Mouse (Mus musculus) forelimb bud, embryonic 11.5 days (tissue): ENCODE measurements at regions not wholly inside any gene's neighbourhood (a gene's known extent, or its start where the extent isn't known, plus 50 kb on each side); places are given as distances from the start of the nearest gene placed in this dataset.
A peak's percentile ranks its signal among the peaks of the same experiment; 100 is the strongest.

Experiments
- DNase-seq: peaks from one replicate; pipeline ENCODE4 v3.0.0-alpha.2; 2012; ENCODE audit warnings: low read depth, low spot score

DNA sequence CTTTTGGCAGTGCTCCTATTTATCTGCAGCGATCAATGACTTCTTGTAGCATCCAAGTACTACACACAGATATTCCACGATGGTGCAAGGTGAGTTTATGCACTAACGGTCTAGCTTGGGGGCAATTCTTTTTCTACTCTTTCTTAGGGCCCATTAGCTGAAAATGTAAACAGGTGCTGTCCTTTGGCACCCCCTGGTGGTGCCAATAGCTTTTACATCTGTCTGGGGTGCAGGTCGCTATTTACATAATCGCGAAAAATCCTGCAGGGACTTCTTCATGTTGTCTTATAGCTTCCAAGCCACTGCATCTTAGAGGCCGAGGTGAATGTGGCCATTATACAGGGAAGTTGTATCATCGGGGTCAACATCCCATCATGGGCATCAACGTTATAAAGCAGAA, 175.9 kb downstream of the Rps12 start:
- peak; percentile 83 for DNase-seq

DNA sequence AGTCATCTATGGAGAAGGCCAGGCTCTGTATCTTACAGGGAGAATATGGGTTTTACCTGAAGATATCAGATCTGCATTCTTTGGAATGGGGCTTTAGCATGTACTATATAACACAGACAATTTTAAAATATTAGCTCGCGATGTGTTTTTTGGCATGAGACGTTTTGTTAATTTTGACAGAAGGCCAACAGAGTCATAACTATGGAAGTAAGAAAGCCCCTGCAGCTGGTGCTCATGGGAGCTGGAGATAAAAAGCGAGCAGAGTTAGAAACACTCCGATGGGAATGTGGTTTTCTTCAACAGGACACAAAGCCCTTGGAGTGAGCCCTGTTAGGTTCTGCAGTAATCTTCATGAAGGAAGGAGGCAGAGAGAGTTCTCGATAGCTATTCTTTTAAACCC, 176.6 kb downstream of the Rps12 start:
- DNase-seq = no peak

DNA sequence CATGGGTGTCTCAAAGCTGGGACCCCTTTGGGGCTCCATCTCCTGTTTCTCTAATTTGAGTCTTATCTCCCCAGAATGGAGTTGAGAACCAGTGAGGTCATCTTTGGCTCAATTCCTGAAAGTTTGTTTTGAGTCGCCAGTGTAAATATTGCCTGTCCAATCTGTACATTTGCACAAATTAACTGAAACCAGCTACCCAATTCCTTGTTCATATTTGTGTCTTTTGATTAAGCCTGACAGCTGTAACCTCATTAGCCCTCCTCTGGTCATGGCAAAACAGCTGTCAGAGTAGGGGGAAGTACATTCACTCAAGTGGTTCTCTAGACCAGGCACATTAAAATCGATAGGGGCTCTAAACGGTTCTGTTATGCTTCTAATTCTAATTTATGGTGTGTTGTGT, 177.0 kb downstream of the Rps12 start:
- DNase-seq = no peak

DNA sequence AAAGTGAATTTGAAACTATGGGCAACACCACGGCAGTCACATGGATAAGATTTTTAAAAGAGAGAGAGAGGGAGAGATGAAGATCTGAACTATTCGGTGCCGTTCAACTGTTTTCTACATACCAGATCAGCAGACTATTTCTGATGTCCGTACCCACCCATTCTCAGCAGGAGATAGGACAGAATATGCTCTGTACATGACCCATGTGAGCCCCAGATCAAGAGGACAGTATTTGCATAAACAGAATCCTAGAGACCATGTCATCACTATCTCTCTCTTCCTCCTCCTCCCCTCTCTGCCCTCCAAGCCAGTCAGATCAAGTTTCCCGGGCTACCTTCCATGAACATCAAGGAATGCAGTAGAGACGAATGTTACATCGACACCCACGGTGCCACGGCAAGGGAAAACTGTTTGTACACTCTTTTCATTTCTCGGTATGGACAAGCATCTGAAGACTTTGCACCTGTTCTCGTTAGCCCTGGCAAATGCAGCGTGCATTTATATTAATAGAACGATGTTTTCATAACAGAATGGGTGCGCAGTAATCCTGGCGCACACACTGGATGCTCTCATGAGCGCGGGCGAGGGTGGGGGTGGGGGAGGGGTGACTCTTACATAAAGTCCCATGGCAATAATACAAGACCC, 177.7 kb downstream of the Rps12 start:
- DNase-seq = no peak

DNA sequence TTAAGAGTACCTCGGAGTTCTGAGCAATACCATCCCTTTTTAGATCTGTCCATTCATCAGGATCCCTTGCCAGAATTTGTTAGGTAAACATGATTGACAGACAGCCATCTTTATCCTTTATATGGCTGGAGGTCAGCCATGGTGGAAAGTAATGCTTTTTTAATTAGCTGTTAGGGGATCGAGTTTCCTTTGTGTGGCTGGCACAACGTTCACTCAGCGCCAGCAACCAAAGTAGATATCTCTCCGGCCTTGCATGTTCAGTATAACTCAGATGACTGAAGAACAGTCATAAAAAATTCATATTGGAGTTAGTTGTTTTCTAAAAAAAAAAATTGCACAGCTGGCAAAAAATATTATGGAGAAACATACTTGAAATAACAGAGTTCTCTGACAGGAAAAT, 186.4 kb downstream of the Rps12 start:
- DNase-seq = no peak

DNA sequence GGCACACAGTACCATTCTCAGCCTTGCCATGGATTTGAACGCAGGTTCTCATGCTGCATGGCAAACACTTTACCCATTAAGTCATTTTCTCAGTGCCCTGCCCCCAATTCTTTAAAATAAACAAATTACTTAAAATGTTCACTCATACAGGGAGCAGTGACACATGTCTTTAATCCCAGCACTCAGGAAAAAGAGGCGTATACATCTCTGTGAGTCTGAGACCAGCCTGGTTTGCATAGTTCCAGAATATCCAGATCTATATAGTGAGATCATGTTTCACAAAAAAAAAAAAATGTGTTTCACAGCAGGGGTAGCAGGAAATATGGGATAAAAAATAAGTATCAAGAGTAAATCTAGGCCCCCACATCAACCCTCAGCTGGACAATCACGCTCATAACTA, 191.5 kb downstream of the Rps12 start:
- DNase-seq = no peak

DNA sequence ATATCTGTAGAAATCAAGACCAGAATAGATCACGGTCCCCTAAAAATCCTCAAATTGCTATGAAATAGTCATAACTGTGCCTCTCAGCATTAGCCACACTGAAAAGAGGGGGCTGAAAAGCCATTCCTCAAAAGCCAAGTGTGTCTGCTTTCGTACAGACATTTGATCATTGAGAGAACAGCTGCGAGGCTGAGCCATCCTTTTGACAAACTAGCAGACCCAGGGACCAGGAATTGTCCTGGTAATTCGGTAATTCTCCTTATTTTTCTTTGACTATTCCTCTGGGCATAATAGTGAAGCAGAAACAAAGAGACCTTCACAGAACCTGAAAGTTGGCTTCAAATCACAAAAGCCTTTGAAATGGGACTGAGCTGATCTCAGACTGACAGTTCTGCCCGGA, 206.8 kb downstream of the Rps12 start:
- no peak for DNase-seq

DNA sequence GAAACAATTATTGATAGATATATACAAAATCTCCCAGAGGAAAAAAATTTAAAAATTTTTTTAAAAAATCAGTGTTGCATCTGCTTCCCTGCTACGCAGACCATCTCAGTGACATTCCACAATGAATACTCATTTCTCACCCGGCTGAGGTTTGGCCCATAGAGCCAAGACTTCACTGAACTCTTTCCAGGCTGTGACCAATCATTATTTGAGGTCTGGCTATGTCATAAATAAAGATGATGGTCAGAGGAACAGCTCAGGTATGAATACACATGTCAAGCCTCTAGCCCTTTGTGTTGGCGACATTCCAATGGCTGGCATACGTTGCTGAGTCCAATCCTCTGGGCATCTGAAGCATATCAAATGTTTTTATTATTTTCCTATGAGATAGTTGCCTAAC, 216.1 kb downstream of the Rps12 start:
- DNase-seq = no peak

DNA sequence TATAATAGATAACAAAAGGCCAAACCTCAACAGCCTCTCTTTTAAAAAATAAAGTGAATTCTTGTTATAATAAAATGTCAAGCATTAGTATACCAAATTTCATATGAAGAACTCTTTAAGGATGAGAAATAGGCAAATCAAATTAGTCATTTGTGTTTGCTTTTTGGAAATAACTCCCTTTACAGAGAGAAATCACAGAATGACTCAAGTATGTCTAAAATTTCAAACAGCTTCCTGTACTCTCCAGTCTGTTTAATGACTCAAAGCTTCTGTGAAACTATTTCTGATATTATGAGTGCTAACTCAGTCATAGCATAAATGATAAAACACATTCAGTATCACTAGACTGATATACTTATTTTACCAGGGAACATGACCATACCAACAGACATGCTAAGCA, 217.7 kb downstream of the Rps12 start:
- no peak for DNase-seq

DNA sequence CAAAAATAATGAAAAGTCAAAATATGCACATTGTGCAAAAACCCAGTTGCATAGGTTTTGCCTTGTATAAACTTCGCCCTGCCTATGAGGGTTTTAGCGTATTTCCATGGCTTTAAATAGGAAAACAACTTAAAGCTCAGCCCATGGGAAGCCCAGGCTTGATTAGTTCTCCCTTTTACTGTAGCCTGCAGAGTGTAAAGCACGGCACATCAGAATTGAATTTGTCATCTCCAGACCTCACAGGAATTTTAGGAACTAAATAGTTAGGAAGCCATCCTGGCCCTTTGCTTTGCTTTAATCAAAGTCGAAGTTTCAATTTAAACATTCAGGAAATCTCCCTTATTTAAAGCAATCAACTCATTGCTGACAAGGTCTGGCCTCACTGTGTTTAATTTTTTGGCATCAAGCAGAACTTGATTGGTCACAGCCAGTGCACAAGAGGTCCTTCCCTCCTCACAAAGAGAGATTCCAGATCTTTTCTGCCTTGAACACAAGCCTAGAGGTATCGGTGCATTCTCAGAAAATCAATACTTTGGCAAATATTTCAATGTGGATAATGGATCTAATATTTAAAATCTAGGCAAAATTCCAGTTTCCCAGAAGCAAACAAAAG, 211.8 kb upstream of the Eya4 start:
- peak; percentile 54 for DNase-seq

DNA sequence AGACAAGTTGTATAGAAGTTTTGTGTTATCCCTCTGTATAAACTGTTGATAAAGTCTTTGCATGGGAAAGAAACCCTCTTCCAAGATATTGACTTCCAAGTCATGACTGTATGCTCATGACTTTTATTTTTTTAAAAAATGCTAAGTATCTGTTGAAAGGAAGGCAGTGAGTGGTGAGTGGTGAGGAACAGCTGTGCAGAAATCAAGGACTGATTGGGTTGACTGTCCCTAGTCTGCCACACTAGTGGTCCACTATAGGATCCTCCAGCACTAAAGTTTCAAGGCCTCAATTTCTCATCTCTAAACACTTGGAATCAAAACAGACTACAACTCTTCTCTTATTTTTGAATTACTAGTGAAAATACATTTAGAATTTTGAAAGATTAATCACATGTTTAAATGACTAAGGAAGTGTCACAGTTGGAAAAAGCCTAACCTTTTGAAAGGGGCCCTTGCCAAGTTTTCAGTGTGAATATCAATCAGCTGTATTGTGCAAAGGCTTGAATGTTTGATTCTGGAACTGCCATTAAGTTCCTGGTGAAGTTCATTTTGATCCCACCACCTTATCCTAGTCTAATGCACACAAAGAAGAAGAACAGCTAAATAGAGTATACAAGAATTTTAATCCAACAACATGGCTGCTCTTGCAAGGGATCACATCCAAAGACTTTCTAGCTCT, 209.5 kb upstream of the Eya4 start:
- no peak for DNase-seq

DNA sequence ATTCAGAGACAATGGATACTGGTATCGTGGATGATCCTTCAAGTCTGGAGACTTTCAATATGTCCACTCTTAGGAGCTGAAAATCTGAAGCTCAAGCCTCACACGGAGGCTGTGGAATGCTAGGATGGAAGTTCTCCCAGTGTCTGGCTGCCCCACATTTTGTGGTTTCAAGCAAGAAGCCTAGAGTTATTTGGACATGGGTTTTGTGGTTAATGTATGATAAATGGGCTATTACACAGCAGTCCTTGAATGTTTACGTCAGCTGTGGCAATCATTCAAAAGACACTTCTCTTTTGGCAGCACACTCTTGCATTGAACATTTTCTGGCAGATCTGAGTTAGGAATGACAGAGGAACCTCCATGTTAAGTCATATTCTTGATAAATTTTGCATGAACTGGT, 207.2 kb upstream of the Eya4 start:
- DNase-seq = no peak

DNA sequence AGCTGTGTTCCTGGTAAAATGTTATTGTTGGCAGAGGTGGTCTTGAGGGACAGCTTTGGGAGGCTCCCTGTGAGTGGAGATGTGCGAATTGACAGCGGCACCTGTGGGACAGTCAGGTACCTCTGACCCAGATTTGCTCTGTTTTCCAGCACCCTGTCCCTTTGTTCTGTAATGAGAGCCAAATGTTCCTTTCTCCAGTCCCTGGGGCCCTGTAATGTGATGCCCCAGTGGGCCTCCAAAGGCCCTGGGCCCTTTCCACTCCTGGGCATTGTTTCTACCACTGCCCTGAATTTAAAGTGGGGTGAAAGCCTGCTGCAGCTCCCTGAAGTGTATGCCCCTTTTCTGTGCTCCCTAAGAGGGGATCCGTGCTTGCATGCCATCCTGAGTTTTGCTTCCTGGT, 198.6 kb upstream of the Eya4 start:
- no peak for DNase-seq

DNA sequence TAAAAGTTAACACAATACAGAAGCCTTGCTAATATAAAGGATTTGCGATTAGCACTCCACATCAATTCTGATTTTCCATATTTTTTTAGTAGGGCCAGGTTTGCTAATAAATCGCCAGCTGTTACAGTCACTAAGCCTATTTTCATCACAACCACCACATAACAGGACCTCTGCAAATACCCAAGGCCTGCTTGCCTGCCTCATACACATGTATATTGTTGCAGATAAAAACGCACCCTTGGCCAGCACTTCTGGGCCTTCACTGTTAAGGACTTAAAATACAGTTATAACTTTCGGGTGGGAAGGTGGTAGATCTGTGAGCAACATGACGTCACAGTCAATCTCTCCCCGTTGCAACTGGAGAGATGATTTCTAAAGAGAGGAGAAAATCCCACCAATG, 197.7 kb upstream of the Eya4 start:
- DNase-seq = no peak

DNA sequence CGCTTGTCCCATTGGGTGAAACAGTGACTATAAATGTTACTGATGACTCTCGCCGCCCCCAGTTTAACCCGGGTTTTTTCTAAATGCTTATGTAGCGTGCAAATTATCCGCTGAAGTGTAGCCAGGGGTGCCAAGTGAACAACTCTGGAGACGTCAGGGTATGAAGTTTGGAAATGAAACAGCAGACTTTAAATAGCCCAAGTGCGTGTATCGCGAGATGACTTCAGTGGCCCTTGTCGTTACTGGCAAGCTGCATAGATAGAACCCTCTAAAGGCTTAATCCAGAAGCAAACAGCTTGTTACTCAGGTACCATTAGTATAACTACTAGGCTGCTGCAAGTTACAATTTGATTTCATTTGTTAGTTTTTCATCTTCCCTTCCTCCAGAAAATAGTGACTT, 192.1 kb upstream of the Eya4 start:
- no peak for DNase-seq

DNA sequence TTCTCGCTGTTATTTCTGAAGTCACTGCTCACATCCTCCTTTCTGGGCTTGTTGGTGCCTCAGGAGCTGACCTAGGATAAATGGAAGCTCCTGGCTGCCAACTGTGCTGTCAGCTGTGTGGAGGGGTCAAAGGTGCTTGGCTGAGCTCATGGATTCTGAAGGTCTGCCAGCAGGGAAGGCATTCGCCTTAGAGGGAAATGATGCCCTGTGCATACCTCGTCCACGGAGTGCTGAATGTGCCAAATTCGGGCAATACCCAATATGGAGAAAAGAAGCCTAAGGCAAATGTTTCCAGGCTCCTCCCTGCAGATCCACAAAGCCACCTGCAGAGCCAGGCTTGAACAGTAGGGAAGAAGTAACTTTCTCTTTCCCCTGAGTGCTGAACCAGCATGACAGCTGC, 191.3 kb upstream of the Eya4 start:
- DNase-seq = no peak

DNA sequence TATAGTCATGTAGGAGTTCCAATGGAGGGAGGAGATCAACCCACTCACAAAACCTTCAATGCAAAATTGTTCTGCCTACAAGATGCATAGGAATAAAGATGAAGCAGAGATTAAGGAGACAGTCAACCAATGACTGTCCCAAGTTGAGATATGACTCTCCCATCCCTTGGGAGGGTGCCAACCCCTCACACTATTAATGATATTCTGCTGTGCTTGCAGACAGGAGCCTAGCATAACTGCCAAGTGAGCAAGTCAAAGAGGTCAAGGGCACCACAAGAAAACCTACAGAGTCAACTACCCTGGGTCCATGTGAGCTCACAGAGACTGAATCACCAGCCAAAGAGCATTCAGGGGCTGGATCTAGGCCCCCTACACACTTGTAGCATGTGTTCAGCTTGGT, 184.1 kb upstream of the Eya4 start:
- DNase-seq = no peak

DNA sequence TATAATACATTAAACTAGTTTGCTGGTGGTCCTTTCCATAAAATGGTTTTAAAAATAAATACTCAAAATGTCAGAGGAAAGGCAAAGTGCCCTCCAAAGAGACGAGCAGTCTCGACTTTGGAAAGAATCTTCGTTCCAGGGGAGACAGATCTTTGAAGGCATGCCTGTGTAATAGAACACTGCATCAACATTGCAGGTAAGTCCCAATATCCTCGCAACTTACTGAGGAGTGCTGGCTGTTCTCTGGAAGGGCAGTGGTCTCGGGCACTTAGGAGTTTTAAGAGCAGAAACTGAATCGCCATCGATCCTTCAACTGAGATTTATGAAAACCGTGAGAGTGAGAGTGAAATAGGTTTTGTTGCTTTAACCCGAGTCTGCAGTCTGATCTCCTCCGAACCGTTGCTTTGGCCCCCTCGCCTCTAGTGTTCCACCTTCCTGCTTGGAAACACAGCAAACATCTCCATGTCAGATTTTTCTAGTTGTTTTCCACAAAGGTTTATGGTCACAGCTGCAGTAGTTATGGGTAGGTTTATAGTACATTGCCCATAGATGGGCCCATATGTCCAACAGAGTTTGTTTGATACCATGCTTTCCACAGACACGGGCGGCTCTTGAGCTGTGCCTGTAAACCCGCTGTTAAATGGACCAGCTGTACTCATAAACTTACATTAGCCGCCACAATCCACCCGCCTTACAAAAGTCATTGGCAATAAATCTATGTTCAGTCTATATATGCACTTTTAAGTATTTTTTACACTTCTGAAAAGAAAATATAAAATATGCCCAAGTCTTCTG, 181.6 kb upstream of the Eya4 start:
- peak; percentile 65 for DNase-seq

DNA sequence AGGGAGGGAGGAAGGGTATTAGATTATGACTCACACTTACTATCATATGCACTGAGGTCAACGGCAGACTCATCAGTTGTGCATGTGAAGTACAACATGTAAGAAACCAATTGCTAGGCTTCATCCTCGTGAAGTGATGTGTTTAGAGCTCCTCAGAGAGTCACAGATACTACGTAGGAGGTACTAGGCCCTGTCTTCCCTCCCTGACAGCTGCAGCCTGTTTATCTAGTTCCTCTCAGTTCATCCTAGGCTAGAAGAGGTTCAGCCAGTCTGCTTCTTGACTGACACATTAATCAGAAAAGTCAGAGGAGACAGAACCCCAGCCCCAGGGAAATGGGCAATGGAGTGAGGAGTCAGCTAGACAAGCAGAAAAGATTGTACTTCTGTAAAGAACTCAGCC, 180.1 kb upstream of the Eya4 start:
- DNase-seq = no peak

DNA sequence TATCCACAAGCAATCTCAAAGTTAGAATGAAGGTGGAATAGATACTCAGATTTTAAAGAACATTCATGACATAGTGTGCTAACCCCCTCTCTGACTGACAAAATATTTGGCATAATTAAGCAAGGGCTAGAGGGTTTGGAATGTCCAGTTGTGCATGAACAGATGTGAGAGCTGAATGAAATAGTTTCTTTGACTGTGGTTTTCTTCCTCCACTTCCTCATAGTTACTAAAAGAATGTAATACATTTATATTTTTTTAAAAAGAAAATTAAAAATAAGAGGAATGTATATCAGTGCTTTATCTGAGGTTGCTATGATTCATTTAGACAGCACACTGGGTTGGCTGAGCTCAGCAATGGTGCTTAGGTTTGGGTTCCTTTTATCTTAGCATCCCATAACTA, 176.2 kb upstream of the Eya4 start:
- DNase-seq = no peak

DNA sequence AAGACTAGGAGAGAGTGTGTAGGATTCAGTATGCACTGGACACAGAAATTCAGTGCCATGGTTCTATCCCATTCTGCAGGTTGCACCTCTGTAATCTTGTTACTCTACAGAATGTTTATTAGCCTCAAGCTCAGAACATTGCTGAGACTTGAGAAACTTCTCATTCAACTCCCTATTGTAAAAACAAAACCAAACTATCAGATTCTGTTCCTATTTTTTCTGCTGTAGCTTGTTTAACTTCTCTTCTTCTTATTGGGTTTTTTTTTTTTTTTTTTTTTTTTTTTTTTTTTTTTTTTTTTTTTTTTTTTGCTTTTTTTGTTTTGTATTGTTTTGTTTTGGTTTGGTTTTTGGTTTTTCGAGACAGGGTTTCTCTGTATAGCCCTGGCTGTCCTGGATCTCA, 172.1 kb upstream of the Eya4 start:
- no peak for DNase-seq

DNA sequence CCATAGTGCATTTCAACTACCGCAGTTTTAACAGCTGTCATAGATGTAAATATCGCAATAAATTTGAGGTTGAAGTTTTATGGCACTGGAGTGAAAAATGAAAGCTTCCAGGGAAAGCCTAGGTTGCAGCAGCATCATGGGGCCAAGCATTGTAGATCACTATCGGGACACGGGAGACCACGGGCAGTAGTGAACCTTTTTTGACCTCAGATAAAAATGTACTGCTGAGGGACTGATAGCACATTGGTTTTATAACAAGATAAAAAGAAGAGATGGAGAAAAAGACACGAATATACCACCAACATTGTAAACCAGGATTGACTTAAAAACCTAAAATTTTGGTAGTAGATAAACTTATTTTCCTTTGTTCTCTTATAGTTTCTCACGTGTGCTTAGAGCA, 143.1 kb upstream of the Eya4 start:
- no peak for DNase-seq

DNA sequence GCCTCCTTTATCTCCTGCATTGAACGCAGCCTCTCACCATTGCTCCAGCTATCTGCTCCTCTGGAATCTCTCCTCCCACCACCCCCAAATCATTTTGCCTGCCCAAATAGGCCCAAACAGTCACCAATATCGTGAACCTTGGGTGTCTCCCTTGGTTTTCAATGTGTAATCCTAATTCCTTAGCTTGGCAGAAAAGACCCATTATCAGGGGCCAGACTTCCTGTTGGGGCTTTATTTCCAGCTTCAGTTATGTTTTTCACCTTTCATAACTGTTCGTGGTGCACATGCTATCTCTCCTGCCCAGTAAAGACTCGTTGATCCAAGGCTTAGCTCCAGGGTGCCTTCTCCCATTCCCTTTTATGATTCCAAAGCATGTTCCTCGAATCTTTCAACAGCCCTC, 142.4 kb upstream of the Eya4 start:
- no peak for DNase-seq
